Mouse (Mus musculus) bone marrow, adult 2 months (tissue): ENCODE results near the gene Borcs8.

Experiments used
- CTCF ChIP-seq: fragments of 200-500 bp; IDR thresholded peaks from 2 replicates; pipeline ENCODE4 v1.5.1; 2011; ENCODE audit warnings: low read length, control low read depth; ENCODE audit not compliant: control insufficient read depth, insufficient read depth
- POLR2A ChIP-seq: fragments of 200-500 bp; IDR thresholded peaks from 2 replicates; pipeline ENCODE4 v1.6.1; 2011; ENCODE audit warnings: low read depth, mild to moderate bottlenecking, control low read depth, low read length, borderline replicate concordance; ENCODE audit not compliant: control insufficient read depth

- no peak for TF ChIP-seq CTCF
- TF ChIP-seq POLR2A = no peak
Observed at GRCm38 (mm10) chr8:70129309-70129952, 9.9 kb upstream of the Borcs8 start.
